Mouse (Mus musculus) ES-E14 (cell line): Measurements from ENCODE around the gene Kl. TPM values are rescaled to one million over a fixed set of nuclear protein-coding genes. Genes with fewer than 3 reads are reported as not detected.

Experiments used
- DNase-seq: peaks from one replicate; pipeline ENCODE4 v3.0.0-alpha.2; 2013; ENCODE audit warnings: low read depth, low spot score
- H3K27ac ChIP-seq: 2 replicates; pipeline ENCODE4 v1.5.1; 2012; ENCODE audit warnings: low read depth, mild to moderate bottlenecking, low read length, moderate library complexity, mixed read lengths; ENCODE audit not compliant: poor library complexity, insufficient read depth, severe bottlenecking
- H3K36me3 ChIP-seq: 2 replicates; pipeline ENCODE4 v1.6.1; 2012; ENCODE audit warnings: mild to moderate bottlenecking, low read length, moderate library complexity, mixed read lengths; ENCODE audit not compliant: control insufficient read depth, poor library complexity, insufficient read depth, severe bottlenecking
- H3K4me1 ChIP-seq, 2 experiments: fragments of 150-350 bp in 1 of 2; sonication (generic) in 1 of 2; 2 replicates each; pipeline ENCODE4 v1.6.1; 2012; ENCODE audit warnings: low read length in 2 of 2, mild to moderate bottlenecking in 1 of 2, mixed read lengths in 1 of 2; ENCODE audit not compliant: control insufficient read depth in 2 of 2, insufficient read depth in 2 of 2, poor library complexity in 1 of 2
- H3K4me3 ChIP-seq, 2 experiments: fragments of 150-350 bp in 1 of 2; sonication (generic) in 1 of 2; 2 replicates each; pipeline ENCODE4 v1.5.1; 2012; ENCODE audit warnings: low read length in 2 of 2, low read depth in 1 of 2, mild to moderate bottlenecking in 1 of 2, mixed read lengths in 1 of 2; ENCODE audit not compliant: insufficient read depth in 1 of 2, poor library complexity in 1 of 2, severe bottlenecking in 1 of 2
- H3K9ac ChIP-seq: 2 replicates; pipeline ENCODE4 v1.6.1; 2012; ENCODE audit warnings: low read depth, mild to moderate bottlenecking, low read length, mixed read lengths; ENCODE audit not compliant: poor library complexity, insufficient read depth, severe bottlenecking
- H3K9me3 ChIP-seq: fragments of 150-350 bp; sonication (generic); 2 replicates; pipeline ENCODE4 v1.6.1; 2012; ENCODE audit warnings: low read depth, mild to moderate bottlenecking, low read length; ENCODE audit not compliant: control insufficient read depth, insufficient read depth
- CHD2 ChIP-seq: IDR thresholded peaks from 2 replicates; pipeline ENCODE4 v1.6.1; 2014; ENCODE audit warnings: mild to moderate bottlenecking, low read depth, low read length, inconsistent platforms
- HCFC1 ChIP-seq: IDR thresholded peaks from 2 replicates; pipeline ENCODE4 v1.6.1; 2012; ENCODE audit warnings: low read length, inconsistent platforms, borderline replicate concordance; ENCODE audit not compliant: insufficient read depth
- MAFK ChIP-seq: IDR thresholded peaks from 2 replicates; pipeline ENCODE4 v1.6.1; 2014; ENCODE audit warnings: mild to moderate bottlenecking, low read depth, low read length, inconsistent platforms; ENCODE audit not compliant: insufficient read depth
- ZC3H11A ChIP-seq: IDR thresholded peaks from 2 replicates; pipeline ENCODE4 v1.6.1; 2012; ENCODE audit warnings: low read depth, mild to moderate bottlenecking, inconsistent platforms, low read length, borderline replicate concordance
- ZNF384 ChIP-seq: IDR thresholded peaks from 2 replicates; pipeline ENCODE4 v1.6.1; 2012; ENCODE audit warnings: low read depth, low read length, inconsistent platforms
- in situ Hi-C, 2 experiments: fragments of 600-800 bp; cut with MboI; formaldehyde crosslinking; loops; one replicate each; pipeline ENCODE4 v1.15.1; 2025; ENCODE audit warnings: low sequenced_read_pairs in 2 of 2, inconsistent platforms in 1 of 2; ENCODE audit not compliant: unreplicated experiment in 2 of 2
- total RNA-seq: library from RNA; depleted of rRNA; stranded (reverse); fragments of 300-350 nt; gene quantifications from 2 replicates; pipeline ENCODE4 v1.2.3, GENCODE M21; 2012

Gene Kl
- total RNA-seq, 1 experiment = 0.09 TPM

GRCm38 (mm10) chr5:151026069-151026468 is 73.7 kb downstream of the Kl start:
- no peak overlapping the region for H3K9ac ChIP-seq

GRCm38 (mm10) chr5:151027171-151027570 is 74.8 kb downstream of the Kl start:
- no peak for DNase-seq
- Histone ChIP-seq H3K9me3 (no peaks in the 10 kb centered on the region), H3K27ac (no peak overlapping the region), H3K9ac (no peak overlapping the region), H3K4me1 (peaks cover 3 to 12% of the 10 kb centered on the region in 2 experiments; a peak in 3 of 4 replicates), H3K4me3 (no peak overlapping the region), H3K36me3 (no peaks in the 10 kb centered on the region)
- TF ChIP-seq ZC3H11A = no peak
- TF ChIP-seq HCFC1 = no peak
- TF ChIP-seq MAFK = no peak
- TF ChIP-seq ZNF384 = no peak
- TF ChIP-seq CHD2 = no peak
- in situ Hi-C loops = no loop called here

More at GRCm38 (mm10) chr5:151026069-151026468, 73.7 kb downstream of the Kl start:
- in situ Hi-C loops = no loop called here
- Histone ChIP-seq H3K9me3 (no peaks in the 10 kb centered on the region), H3K36me3 (no peaks in the 10 kb centered on the region), H3K27ac (no peak overlapping the region), H3K4me3 (no peak overlapping the region), H3K4me1 (peaks cover 3 to 12% of the 10 kb centered on the region in 2 experiments; a peak in 3 of 4 replicates)
- TF ChIP-seq MAFK (no peak), ZNF384 (no peak), CHD2 (no peak), ZC3H11A (no peak), HCFC1 (no peak)
- DNase-seq = no peak

- no peak overlapping the region for H3K4me3 ChIP-seq
- H3K9ac ChIP-seq = no peak overlapping the region
- in situ Hi-C loops = no loop called here
- peaks cover 2 to 10% of the 10 kb centered on the region in 2 experiments; a peak in 3 of 4 replicates for H3K4me1 ChIP-seq
- H3K9me3 ChIP-seq = no peaks in the 10 kb centered on the region
- H3K36me3 ChIP-seq = no peaks in the 10 kb centered on the region
- H3K27ac ChIP-seq = no peak overlapping the region
- TF ChIP-seq ZNF384 (no peak), HCFC1 (no peak), MAFK (no peak)
- no peak for DNase-seq
Observed at GRCm38 (mm10) chr5:151028906-151029305, 76.5 kb downstream of the Kl start.

- H3K9ac ChIP-seq = no peak overlapping the region
- H3K27ac ChIP-seq = no peak overlapping the region
- peaks cover 0 to 2% of the 10 kb centered on the region in 2 experiments; a peak in 1 of 4 replicates for H3K4me1 ChIP-seq
- no peak for DNase-seq
- no peaks in the 10 kb centered on the region for H3K36me3 ChIP-seq
- TF ChIP-seq ZC3H11A (no peak), CHD2 (no peak), ZNF384 (no peak), MAFK (no peak), HCFC1 (no peak)
- no peak overlapping the region for H3K4me3 ChIP-seq
- in situ Hi-C loops = no loop called here
- H3K9me3 ChIP-seq = no peaks in the 10 kb centered on the region
Observed at GRCm38 (mm10) chr5:151034715-151035512, 82.5 kb downstream of the Kl start.
